Mouse (Mus musculus): ENCODE data around the gene Setd5. TPM values are rescaled to one million over a fixed set of nuclear protein-coding genes. Genes with fewer than 3 reads are reported as not detected.

Setd5 gene
- polyA plus RNA-seq, 1 experiment from 2014 or later: 42.6 TPM

DNA sequence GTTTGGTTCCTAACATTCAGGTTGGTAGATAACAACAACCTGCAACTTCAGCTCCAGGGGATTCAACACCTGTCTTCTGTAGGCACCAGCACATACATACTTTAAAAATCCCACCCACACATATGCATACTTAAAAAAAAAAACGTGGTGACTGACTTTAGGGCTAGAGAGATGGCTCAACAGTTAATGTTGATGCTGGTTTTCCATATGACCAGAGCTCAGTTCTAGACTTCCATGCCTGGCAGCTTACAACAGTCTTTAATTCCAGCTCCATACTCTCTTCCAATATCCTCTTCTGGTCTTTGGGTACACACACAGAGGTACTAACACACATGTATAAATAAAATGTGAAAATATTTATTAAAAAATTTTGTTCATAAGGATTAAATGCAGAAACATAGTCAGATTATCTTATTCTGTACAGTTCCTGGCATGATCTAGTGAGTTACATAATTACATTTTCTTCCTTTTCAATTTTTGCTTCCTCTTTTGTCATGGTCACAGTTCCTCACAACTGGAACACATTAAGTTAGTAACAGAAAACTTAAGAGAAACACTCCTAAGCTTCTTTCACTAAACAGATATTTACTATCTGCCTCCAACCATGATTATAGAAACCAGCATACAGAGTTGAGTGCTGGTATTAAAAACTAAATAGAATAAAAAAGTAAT is 16.1 kb upstream of the Setd5 start:
- Histone ChIP-seq H3K4me1 (replicated peaks) (no peaks in the 10 kb centered on the region), H3K9me3 (replicated peaks) (no peaks in the 10 kb centered on the region), H3K27ac (no peak overlapping the region), H3K27me3 (no peaks in the 10 kb centered on the region), H3K9ac (no peak overlapping the region), H3K4me2 (no peak overlapping the region), H3K4me3 (no peak overlapping the region), H3K36me3 (peaks cover 72% of the 10 kb centered on the region)
- 81% methylated on average over 1 of the region's 1 CpGs for WGBS
- no peak for ATAC-seq (replicated peaks; ENCODE audit: insufficient number of reproducible peaks, insufficient read depth, low FRiP score, low read depth)

DNA sequence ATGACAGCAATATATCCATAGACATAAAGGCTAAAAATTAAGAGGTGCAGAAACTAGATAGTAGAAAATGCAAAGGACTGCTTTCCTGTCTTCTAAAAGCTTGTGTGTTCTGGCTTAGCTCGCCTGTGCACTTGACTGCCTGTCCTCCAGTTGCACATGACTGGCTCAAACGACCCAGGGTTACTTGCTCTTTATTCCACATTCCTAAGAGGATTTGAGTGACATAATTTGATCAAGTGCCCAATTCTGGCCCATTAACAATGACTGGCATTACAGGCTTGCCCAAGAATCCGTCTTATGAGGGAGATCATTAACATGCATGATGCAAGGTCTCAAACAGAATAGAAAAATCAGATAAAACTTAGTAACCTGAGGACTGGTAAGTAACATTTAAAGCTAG is 14.9 kb upstream of the Setd5 start:
- no peak overlapping the region for H3K9ac ChIP-seq
- H3K27ac ChIP-seq: no peak overlapping the region
- H3K27me3 ChIP-seq: no peaks in the 10 kb centered on the region
- H3K36me3 ChIP-seq: peaks cover 76% of the 10 kb centered on the region
- H3K4me3 ChIP-seq: no peak overlapping the region
- no peaks in the 10 kb centered on the region for H3K9me3 ChIP-seq (replicated peaks)
- WGBS: 63% methylated on average over 3 of the region's 3 CpGs
- no peak for ATAC-seq (replicated peaks; ENCODE audit: insufficient number of reproducible peaks, insufficient read depth, low FRiP score, low read depth)
- no peaks in the 10 kb centered on the region for H3K4me1 ChIP-seq (replicated peaks)
- H3K4me2 ChIP-seq: no peak overlapping the region

DNA sequence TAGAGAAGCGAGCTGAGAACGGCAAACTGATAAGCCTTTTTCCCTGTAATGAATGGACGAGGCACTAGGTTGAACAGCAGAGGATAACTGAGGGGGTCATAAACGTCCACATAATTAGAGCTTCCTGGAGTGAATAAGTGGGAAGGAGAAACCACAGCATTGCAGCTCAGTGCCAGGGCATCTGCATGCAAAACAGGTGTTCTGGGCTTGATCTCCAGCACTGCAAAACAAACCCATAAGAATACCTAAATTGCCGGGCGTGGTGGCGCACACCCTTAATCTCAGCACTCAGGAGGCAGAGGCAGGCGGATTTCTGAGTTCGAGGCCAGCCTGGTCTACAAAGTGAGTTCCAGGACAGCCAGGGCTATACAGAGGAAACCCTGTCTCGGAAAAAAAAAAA is 13.8 kb upstream of the Setd5 start:
- 79% methylated on average over 10 of the region's 10 CpGs for WGBS
- ATAC-seq (replicated peaks; ENCODE audit: insufficient number of reproducible peaks, insufficient read depth, low FRiP score, low read depth): no peak
- Histone ChIP-seq H3K27me3 (no peaks in the 10 kb centered on the region), H3K4me1 (replicated peaks) (no peaks in the 10 kb centered on the region), H3K9ac (no peak overlapping the region), H3K27ac (no peak overlapping the region), H3K9me3 (replicated peaks) (no peaks in the 10 kb centered on the region), H3K36me3 (peaks cover 80% of the 10 kb centered on the region), H3K4me2 (no peak overlapping the region), H3K4me3 (no peak overlapping the region)

DNA sequence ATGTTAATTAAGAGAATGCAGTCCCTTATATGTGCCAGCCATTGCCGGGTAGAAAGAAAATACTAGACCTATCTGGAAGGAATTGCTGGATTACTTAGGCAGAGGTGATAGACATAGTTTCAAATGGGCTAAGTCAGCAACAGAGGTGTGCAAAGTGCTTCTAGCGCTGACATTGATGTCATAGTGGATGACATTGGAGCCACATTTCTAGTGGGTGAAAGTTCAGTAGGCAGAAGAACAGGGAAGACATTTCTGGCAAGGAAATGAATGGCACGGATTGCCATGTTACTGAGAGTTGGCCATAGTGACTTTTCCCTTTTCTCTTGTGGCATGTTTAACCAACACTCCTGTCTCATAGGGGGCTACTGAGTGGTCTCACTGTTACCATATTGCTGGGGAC is 12.0 kb upstream of the Setd5 start:
- H3K9ac ChIP-seq: no peak overlapping the region
- no peaks in the 10 kb centered on the region for H3K9me3 ChIP-seq (replicated peaks)
- H3K4me2 ChIP-seq: no peak overlapping the region
- peaks cover 76% of the 10 kb centered on the region for H3K36me3 ChIP-seq
- ATAC-seq (replicated peaks; ENCODE audit: insufficient number of reproducible peaks, insufficient read depth, low FRiP score, low read depth): no peak
- no peaks in the 10 kb centered on the region for H3K27me3 ChIP-seq
- H3K4me3 ChIP-seq: no peak overlapping the region
- H3K27ac ChIP-seq: no peak overlapping the region
- 85% methylated on average over 3 of the region's 3 CpGs for WGBS
- no peaks in the 10 kb centered on the region for H3K4me1 ChIP-seq (replicated peaks)

DNA sequence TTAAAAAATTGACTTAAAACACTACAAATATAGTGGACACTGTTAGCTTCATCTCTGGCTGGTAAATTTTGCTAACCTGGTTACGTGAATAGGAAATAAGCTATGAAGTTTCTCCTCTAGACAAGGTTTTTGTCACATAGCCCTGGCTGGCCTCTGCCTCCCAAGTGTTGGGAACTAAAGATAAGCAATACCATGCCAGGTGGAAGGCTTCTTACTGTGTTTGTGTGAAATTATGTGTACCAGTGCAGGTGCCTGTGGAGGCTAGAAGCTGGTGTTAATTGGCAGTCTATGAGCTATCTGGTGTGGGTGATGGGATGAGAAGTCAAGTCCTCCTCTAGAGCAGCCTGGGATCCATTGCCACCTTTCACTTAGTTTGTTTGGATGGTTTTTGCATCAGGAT is 8.0 kb upstream of the Setd5 start:
- Histone ChIP-seq H3K4me1 (replicated peaks) (peaks cover 14% of the 10 kb centered on the region), H3K27ac (no peak overlapping the region), H3K9me3 (replicated peaks) (no peaks in the 10 kb centered on the region), H3K4me3 (no peak overlapping the region), H3K9ac (no peak overlapping the region), H3K27me3 (no peaks in the 10 kb centered on the region), H3K36me3 (peaks cover 48% of the 10 kb centered on the region), H3K4me2 (no peak overlapping the region)
- 93% methylated on average over 1 of the region's 1 CpGs for WGBS
- no peak for ATAC-seq (replicated peaks; ENCODE audit: insufficient number of reproducible peaks, insufficient read depth, low FRiP score, low read depth)

DNA sequence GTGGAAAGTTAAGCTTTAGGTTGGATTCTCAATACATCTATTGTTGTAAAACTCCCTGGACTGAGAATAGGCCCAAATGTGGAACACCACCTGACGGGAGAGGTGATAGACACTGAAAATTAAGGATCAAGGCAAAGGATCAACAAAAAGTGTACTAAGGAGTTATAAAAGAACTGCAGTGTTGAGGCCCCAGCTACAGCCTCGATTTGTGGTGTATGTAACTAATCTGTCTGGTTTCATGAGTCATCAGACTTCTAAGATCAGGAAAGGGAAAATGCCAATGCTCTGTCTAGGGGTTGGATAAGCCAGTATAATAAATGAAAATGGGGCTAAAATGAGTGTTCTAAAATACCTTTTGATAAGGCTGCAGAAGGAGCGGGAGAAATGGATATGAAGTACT is 1.9 kb upstream of the Setd5 start:
- Histone ChIP-seq H3K4me3 (peak overlapping the region; percentile 69), H3K27me3 (no peaks in the 10 kb centered on the region), H3K27ac (peak overlapping the region; percentile 100), H3K9me3 (replicated peaks) (no peaks in the 10 kb centered on the region), H3K4me2 (peak overlapping the region; percentile 88), H3K9ac (peak overlapping the region; percentile 74), H3K4me1 (replicated peaks) (peaks cover 36% of the 10 kb centered on the region), H3K36me3 (peaks cover 4% of the 10 kb centered on the region; the same call in 1 of the 2 replicates)
- no peak for ATAC-seq (replicated peaks; ENCODE audit: insufficient number of reproducible peaks, insufficient read depth, low FRiP score, low read depth)
- 11% methylated on average over 3 of the region's 3 CpGs for WGBS

DNA sequence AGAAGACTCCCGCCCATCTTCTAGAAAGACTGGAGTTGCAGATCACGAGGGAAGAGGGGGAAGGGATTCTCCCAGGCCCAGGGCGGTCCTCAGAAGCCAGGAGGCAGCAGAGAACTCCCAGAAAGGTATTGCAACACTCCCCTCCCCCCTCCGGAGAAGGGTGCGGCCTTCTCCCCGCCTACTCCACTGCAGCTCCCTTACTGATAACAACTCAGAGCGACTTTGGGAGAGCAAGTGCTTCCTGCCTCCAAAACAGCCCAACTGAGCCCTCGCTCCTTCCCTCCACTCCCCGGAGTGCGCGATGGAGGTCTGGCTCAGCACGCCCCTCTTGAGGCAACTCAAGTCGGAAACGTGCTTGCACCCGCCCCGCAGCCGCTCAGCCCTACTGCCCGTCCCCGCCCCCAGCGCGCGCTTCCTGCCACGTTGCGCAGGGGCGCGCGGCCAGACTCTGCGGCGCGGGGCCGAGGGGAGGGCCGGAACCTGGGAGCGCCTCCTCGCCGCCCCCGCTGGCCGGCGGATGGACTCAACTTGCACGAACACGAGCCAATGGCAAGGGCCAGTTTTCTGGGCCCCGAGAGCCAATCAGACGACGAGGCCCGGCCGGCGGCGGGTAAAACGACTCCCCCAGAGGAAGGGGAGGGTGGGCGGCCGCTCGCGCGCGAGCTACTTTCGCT is 1.0 kb upstream of the Setd5 start:
- under 1% methylated on average over 55 of the region's 55 CpGs for WGBS
- Histone ChIP-seq H3K9me3 (replicated peaks) (no peaks in the 10 kb centered on the region), H3K4me1 (replicated peaks) (peaks cover 38% of the 10 kb centered on the region), H3K9ac (peak overlapping the region; percentile 74), H3K27ac (peak overlapping the region; percentile 100), H3K36me3 (peaks cover 3% of the 10 kb centered on the region; the same call in 1 of the 2 replicates), H3K4me3 (peak overlapping the region; percentile 69), H3K4me2 (peak overlapping the region; percentile 88), H3K27me3 (no peaks in the 10 kb centered on the region)
- ATAC-seq (replicated peaks; ENCODE audit: insufficient number of reproducible peaks, insufficient read depth, low FRiP score, low read depth): peak; percentile 89

DNA sequence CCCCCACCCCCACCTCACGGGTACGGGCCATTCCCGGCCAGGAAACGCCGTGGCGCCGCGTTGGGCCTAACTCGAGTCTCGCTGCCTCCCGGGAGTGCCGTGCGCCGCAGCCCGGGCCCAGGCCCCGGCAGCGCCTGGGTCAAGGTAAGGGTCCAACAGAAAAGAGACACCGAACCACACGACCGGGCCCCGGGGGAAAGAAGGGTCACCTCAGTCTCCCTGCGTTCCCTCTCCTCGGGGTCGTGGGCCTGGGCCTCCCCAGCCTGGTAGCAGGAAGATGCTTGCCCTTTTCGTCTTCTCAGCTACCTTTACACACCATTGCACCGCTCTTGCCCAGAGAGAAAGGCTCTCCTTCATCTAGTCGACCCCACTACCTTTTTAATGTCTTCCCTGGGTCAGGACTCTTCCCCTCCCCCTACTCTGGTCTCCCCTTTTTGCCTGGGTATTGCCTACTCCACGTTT is 435 bp downstream of the Setd5 start:
- ATAC-seq (replicated peaks; ENCODE audit: insufficient number of reproducible peaks, insufficient read depth, low FRiP score, low read depth): no peak

DNA sequence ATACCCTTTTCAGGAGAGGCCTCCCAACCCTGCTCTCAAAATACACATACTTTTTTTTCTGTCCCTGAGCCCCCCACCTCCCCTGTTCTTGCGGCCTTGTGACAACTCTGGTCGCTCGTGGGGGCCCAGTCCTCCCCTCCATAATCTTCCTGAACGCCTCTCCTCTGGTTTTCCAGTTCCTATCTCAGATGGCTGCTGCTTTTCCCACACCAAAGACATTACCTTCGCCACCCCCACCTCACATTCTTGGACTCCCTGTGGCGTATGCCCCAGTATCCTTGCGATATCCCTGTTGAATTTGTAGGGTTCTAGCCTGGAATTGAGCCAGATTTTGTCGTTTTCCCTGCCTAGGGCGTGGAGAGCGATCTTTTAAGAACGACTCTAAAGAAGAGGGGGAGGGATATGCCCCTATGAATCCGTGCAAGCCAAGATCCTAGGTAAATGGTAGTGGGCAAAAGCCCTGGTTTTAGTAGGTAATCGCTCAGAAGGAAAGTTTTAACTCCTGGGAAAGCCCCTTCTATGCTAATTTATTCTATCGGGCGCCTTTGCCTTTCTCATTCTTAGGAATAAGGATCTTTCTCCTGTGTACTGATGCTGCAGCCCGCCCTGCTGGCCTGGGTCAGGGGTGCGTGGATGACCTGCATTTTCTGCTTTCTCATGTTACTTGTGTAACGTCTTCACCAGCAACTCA is 1.0 kb downstream of the Setd5 start:
- no peaks in the 10 kb centered on the region for H3K36me3 ChIP-seq
- under 1% methylated on average over 18 of the region's 18 CpGs for WGBS
- H3K4me3 ChIP-seq: peak overlapping the region; percentile 69
- no peak for ATAC-seq (replicated peaks; ENCODE audit: insufficient number of reproducible peaks, insufficient read depth, low FRiP score, low read depth)
- peak overlapping the region; percentile 100 for H3K27ac ChIP-seq
- H3K4me2 ChIP-seq: peak overlapping the region; percentile 88
- H3K27me3 ChIP-seq: no peaks in the 10 kb centered on the region
- peaks cover 47% of the 10 kb centered on the region for H3K4me1 ChIP-seq (replicated peaks)
- H3K9ac ChIP-seq: peak overlapping the region; percentile 84
- H3K9me3 ChIP-seq (replicated peaks): no peaks in the 10 kb centered on the region

More for the DNA sequence above, 435 bp downstream of the Setd5 start:
- Histone ChIP-seq H3K9me3 (replicated peaks) (no peaks in the 10 kb centered on the region), H3K27me3 (no peaks in the 10 kb centered on the region), H3K36me3 (no peaks in the 10 kb centered on the region), H3K4me2 (peak overlapping the region; percentile 88), H3K9ac (peak overlapping the region; percentile 84), H3K4me1 (replicated peaks) (peaks cover 48% of the 10 kb centered on the region), H3K4me3 (peak overlapping the region; percentile 69), H3K27ac (peak overlapping the region; percentile 100)
- under 1% methylated on average over 28 of the region's 28 CpGs for WGBS

DNA sequence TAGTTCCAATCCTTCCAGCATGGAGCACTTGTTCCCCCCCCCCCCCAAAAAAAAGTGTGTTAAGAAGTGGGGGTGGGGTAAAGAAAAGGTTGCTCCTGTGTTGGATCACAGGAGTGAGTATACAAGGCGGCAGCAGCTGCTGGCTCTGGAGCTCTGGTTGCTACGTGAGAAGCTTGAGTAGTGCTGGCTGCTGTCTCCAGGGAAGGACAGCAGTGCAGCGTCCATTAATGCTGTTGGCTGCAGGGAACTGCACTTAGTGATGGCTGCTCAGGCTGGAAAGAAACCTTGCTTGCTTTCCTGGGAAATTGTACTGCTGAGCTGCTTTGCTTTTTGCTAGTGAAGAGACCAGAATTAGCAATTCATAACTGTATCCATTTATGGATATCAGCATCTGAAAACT is 2.3 kb downstream of the Setd5 start:
- H3K27ac ChIP-seq: peak overlapping the region; percentile 100

DNA sequence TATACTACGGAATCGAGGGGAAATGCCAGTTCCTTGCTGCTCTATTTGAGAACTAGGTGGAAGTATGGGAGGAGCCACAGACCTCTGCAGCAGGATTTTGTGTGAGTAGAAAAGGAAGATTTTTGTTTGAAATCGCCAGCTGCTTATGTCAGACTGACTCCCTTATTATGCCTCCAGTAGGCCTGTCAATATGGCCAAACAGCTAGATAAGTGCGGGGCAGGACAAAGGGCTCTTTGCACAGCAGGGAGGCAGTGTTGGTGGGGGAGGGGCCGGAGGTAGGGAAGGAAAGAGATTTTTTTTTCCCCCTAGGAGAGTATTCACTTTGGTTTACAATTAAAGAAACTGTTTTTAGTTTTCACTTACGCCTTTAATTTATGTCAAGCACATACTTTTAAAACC is 5.1 kb downstream of the Setd5 start:
- peak overlapping the region; percentile 58 for H3K27ac ChIP-seq
- peaks cover 42% of the 10 kb centered on the region for H3K4me1 ChIP-seq (replicated peaks)
- peak overlapping the region; percentile 18 for H3K4me3 ChIP-seq
- H3K9ac ChIP-seq: 0 out of 2 replicates have a peak overlapping the region, but pooled peaks have one; percentile 9
- WGBS: 15% methylated on average over 6 of the region's 6 CpGs
- no peaks in the 10 kb centered on the region for H3K9me3 ChIP-seq (replicated peaks)
- no peaks in the 10 kb centered on the region for H3K27me3 ChIP-seq
- no peaks in the 10 kb centered on the region for H3K36me3 ChIP-seq
- ATAC-seq (replicated peaks; ENCODE audit: insufficient number of reproducible peaks, insufficient read depth, low FRiP score, low read depth): no peak
- H3K4me2 ChIP-seq: peak overlapping the region; percentile 51

More for the DNA sequence above, 2.3 kb downstream of the Setd5 start:
- H3K4me3 ChIP-seq: peak overlapping the region; percentile 69
- H3K27me3 ChIP-seq: no peaks in the 10 kb centered on the region
- peaks cover 45% of the 10 kb centered on the region for H3K4me1 ChIP-seq (replicated peaks)
- WGBS: 0% methylated on average over 3 of the region's 3 CpGs
- H3K4me2 ChIP-seq: peak overlapping the region; percentile 88
- peak overlapping the region; percentile 59 for H3K9ac ChIP-seq
- H3K9me3 ChIP-seq (replicated peaks): no peaks in the 10 kb centered on the region
- no peaks in the 10 kb centered on the region for H3K36me3 ChIP-seq
- ATAC-seq (replicated peaks; ENCODE audit: insufficient number of reproducible peaks, insufficient read depth, low FRiP score, low read depth): no peak

All from heart, embryonic 15.5 days (tissue).